Comparison of ENCODE assay signal across 8 mouse cellular contexts in the genomic region with DNA sequence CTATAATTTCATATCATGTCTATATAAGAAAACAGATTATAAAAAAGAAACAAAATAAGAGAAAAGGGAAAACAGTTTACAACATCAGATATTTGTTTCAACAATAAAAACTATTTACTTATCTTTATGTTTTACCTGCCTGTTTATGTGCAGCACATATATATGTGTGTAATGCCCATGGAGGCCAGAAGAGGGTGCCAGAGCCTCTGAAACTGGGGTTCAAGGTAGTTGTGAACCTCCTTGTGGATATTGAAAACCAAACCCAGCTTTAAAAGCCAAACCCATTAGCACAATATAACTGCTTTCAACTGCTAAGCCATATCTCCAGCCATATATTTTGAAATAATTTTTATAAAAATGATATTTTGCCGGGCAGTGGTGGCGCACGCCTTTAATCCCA. TPM values are rescaled to one million over a fixed set of nuclear protein-coding genes. Genes with fewer than 3 reads are reported as not detected.
DNase-seq lines count a peak whose midpoint lies in the region; ATAC-seq and TF ChIP-seq lines count a peak whose summit lies in the region.

No protein-coding gene starts in this region.

- H3K4me2 ChIP-seq in midbrain, embryonic 11.5 days, result no peak overlapping the region
- H3K4me2 ChIP-seq in midbrain, embryonic 13.5 days (replicated peaks), result no peak overlapping the region
- no peak overlapping the region for H3K4me2 ChIP-seq in heart, postnatal 0 days (ENCODE audit: low read depth, low read length)
- no peak overlapping the region for H3K4me2 ChIP-seq in liver, postnatal 0 days (ENCODE audit: low read depth, low read length)

- H3K27ac ChIP-seq in midbrain, embryonic 11.5 days (ENCODE audit: low read depth, low read length), result no peak overlapping the region
- H3K27ac ChIP-seq in midbrain, embryonic 13.5 days, result no peak overlapping the region
- no peak overlapping the region for H3K27ac ChIP-seq in bone marrow, adult 2 months (ENCODE audit: control insufficient read depth, insufficient read depth, low read depth, low read length, poor library complexity)
- no peak overlapping the region for H3K27ac ChIP-seq in heart, postnatal 0 days (ENCODE audit: low read depth)
- H3K27ac ChIP-seq in liver, postnatal 0 days (ENCODE audit: low read depth), result no peak overlapping the region

- H3K27me3 ChIP-seq in midbrain, embryonic 11.5 days (ENCODE audit: control insufficient read depth, insufficient read depth, low read length), result no peaks in the 10 kb centered on the region
- no peaks in the 10 kb centered on the region for H3K27me3 ChIP-seq in midbrain, embryonic 13.5 days
- H3K27me3 ChIP-seq in heart, postnatal 0 days (ENCODE audit: control insufficient read depth, insufficient read depth, low read length), result no peaks in the 10 kb centered on the region
- H3K27me3 ChIP-seq in liver, postnatal 0 days (ENCODE audit: insufficient read depth, low read length), result no peaks in the 10 kb centered on the region

- H3K9me3 ChIP-seq in midbrain, embryonic 11.5 days (ENCODE audit: control insufficient read depth, low read length), result no peaks in the 10 kb centered on the region
- H3K9me3 ChIP-seq in midbrain, embryonic 13.5 days, result no peaks in the 10 kb centered on the region
- no peaks in the 10 kb centered on the region for H3K9me3 ChIP-seq in heart, postnatal 0 days (replicated peaks; ENCODE audit: control insufficient read depth, low read length)
- no peaks in the 10 kb centered on the region for H3K9me3 ChIP-seq in liver, postnatal 0 days (ENCODE audit: low read length)

- peak; percentile 49; the same call in 1 of the 2 replicates for TF ChIP-seq CTCF in bone marrow, adult 2 months (IDR thresholded peaks at IDR 0.05; ENCODE audit: control insufficient read depth, insufficient read depth, low read length)
- TF ChIP-seq CTCF in heart, postnatal 0 days (IDR thresholded peaks at IDR 0.05; ENCODE audit: low read depth), result peak; percentile 58
- TF ChIP-seq CTCF in liver, postnatal 0 days (IDR thresholded peaks at IDR 0.05; ENCODE audit: low read depth), result peak; percentile 85

- WGBS in midbrain, embryonic 11.5 days, result 73% methylated on average over 3 of the region's 3 CpGs
- WGBS in midbrain, embryonic 13.5 days, result 71% methylated on average over 3 of the region's 3 CpGs
- 78% methylated on average over 3 of the region's 3 CpGs for WGBS in bone marrow, adult 2 months
- 77% methylated on average over 3 of the region's 3 CpGs for WGBS in heart, postnatal 0 days
- 68% methylated on average over 3 of the region's 3 CpGs for WGBS in liver, postnatal 0 days (ENCODE audit: insufficient replicate concordance)

- H3K4me3 ChIP-seq in midbrain, embryonic 11.5 days (ENCODE audit: low read depth, low read length), result no peak overlapping the region
- no peak overlapping the region for H3K4me3 ChIP-seq in midbrain, embryonic 13.5 days (replicated peaks)
- no peak overlapping the region for H3K4me3 ChIP-seq in bone marrow, adult 2 months (replicated peaks; ENCODE audit: control insufficient read depth, low read depth, low read length)
- H3K4me3 ChIP-seq in heart, postnatal 0 days (ENCODE audit: low read depth, low read length), result no peak overlapping the region
- H3K4me3 ChIP-seq in liver, postnatal 0 days (ENCODE audit: low read depth, low read length), result no peak overlapping the region

- TF ChIP-seq POLR2A in bone marrow, adult 2 months (IDR thresholded peaks at IDR 0.05; ENCODE audit: borderline replicate concordance, control insufficient read depth, low read depth, low read length), result no peak

- ATAC-seq in cerebellum, adult (ENCODE audit: insufficient number of reproducible peaks, low FRiP score, low TSS enrichment), result no peak
- no peak for ATAC-seq in midbrain, embryonic 11.5 days (ENCODE audit: low FRiP score)
- ATAC-seq in midbrain, embryonic 13.5 days, result no peak
- ATAC-seq in heart, postnatal 0 days (ENCODE audit: insufficient read depth, low read depth), result no peak
- no peak for ATAC-seq in liver, postnatal 0 days

- no peaks in the 10 kb centered on the region for H3K4me1 ChIP-seq in midbrain, embryonic 11.5 days (ENCODE audit: control insufficient read depth, insufficient read depth, low read length)
- H3K4me1 ChIP-seq in midbrain, embryonic 13.5 days (replicated peaks), result no peaks in the 10 kb centered on the region; the same call in 1 of the 2 replicates
- no peaks in the 10 kb centered on the region; the same call in 1 of the 2 replicates for H3K4me1 ChIP-seq in bone marrow, adult 2 months (ENCODE audit: control insufficient read depth, insufficient read depth, low read length)
- peaks cover 7% of the 10 kb centered on the region; the same call in 1 of the 2 replicates for H3K4me1 ChIP-seq in heart, postnatal 0 days (ENCODE audit: control insufficient read depth, insufficient read depth)
- peaks cover 5% of the 10 kb centered on the region; the same call in 1 of the 2 replicates for H3K4me1 ChIP-seq in liver, postnatal 0 days (ENCODE audit: insufficient read depth)

- H3K9ac ChIP-seq in midbrain, embryonic 11.5 days (ENCODE audit: low read length), result no peak overlapping the region
- H3K9ac ChIP-seq in midbrain, embryonic 13.5 days (replicated peaks), result no peak overlapping the region
- no peak overlapping the region for H3K9ac ChIP-seq in heart, postnatal 0 days (replicated peaks; ENCODE audit: low read depth, low read length)
- H3K9ac ChIP-seq in liver, postnatal 0 days (replicated peaks), result no peak overlapping the region

- DNase-seq in cerebellum, postnatal 10 days, result peak; percentile 75 to 77
- DNase-seq in midbrain, embryonic 11.5 days (ENCODE audit: low spot score, missing footprints), result peak; percentile 92
- DNase-seq in heart, postnatal 0 days (ENCODE audit: low spot score), result peak; percentile 11
- peak; percentile 76 for DNase-seq in liver, postnatal 0 days
- peak; percentile 52 to 67 for DNase-seq in spleen, postnatal 36 days (ENCODE audit: low spot score in 2 of 2)

- no peaks in the 10 kb centered on the region for H3K36me3 ChIP-seq in midbrain, embryonic 11.5 days (ENCODE audit: control insufficient read depth, insufficient read depth, low read length)
- H3K36me3 ChIP-seq in midbrain, embryonic 13.5 days, result no peaks in the 10 kb centered on the region
- no peaks in the 10 kb centered on the region for H3K36me3 ChIP-seq in heart, postnatal 0 days (replicated peaks; ENCODE audit: control insufficient read depth, insufficient read depth, low read length)
- no peaks in the 10 kb centered on the region for H3K36me3 ChIP-seq in liver, postnatal 0 days (replicated peaks; ENCODE audit: insufficient read depth, low read length)

- no peak for TF ChIP-seq EP300 in heart, postnatal 0 days (IDR thresholded peaks at IDR 0.05; ENCODE audit: low read depth)
- TF ChIP-seq EP300 in liver, postnatal 0 days (IDR thresholded peaks at IDR 0.05; ENCODE audit: low read depth), result no peak

RNA-seq across cellular contexts. Expression of a gene that starts 27.5 kb away (rescaled TPM):
- 3.2 and 4.2 TPM in 2 replicates for polyA plus RNA-seq in midbrain, embryonic 11.5 days (2014; fragmentation: Nextera tagmentation; extraction: Ambion mirVana)
- polyA plus RNA-seq in midbrain, embryonic 13.5 days (2015; fragmentation: Nextera tagmentation; extraction: Ambion mirVana), result 5.5 and 5.6 TPM in 2 replicates
- polyA plus RNA-seq in bone marrow, adult 2 months (2011; ENCODE audit: insufficient read depth, insufficient read length, low replicate concordance, missing spikeins), result 1.0 TPM in 1 of 2 replicates, not detected in the other
- 3.8 and 5.3 TPM in 2 replicates for total RNA-seq in heart, postnatal 0 days (2014; rRNA removed; ENCODE audit: low replicate concordance)
- 2.5 and 2.6 TPM in 2 replicates for polyA plus RNA-seq in heart, postnatal 0 days (2015; fragmentation: Nextera tagmentation; extraction: Ambion mirVana)
- polyA plus RNA-seq in liver, postnatal 0 days (2015; fragmentation: Nextera tagmentation; extraction: Ambion mirVana), result 1.0 and 2.3 TPM in 2 replicates

RNA-seq across cellular contexts. Expression of a gene that starts 33.9 kb away (rescaled TPM):
- polyA plus RNA-seq in midbrain, embryonic 11.5 days (2014; fragmentation: Nextera tagmentation; extraction: Ambion mirVana), result 37.1 and 38.7 TPM in 2 replicates
- polyA plus RNA-seq in midbrain, embryonic 13.5 days (2015; fragmentation: Nextera tagmentation; extraction: Ambion mirVana), result 22.9 and 24.9 TPM in 2 replicates
- polyA plus RNA-seq in bone marrow, adult 2 months (2011; ENCODE audit: insufficient read depth, insufficient read length, low replicate concordance, missing spikeins), result 3.3 and 6.0 TPM in 2 replicates
- 11.3 and 17.4 TPM in 2 replicates for total RNA-seq in heart, postnatal 0 days (2014; rRNA removed; ENCODE audit: low replicate concordance)
- 9.3 and 12.1 TPM in 2 replicates for polyA plus RNA-seq in heart, postnatal 0 days (2015; fragmentation: Nextera tagmentation; extraction: Ambion mirVana)
- polyA plus RNA-seq in liver, postnatal 0 days (2015; fragmentation: Nextera tagmentation; extraction: Ambion mirVana), result 3.7 and 4.2 TPM in 2 replicates

Comparison
In these comparisons a context has a peak if more than half of its experiments do, and no peak if none do; other contexts are left out.
1. DNase-seq: peak in every context shown above with its lines; median percentile 92 in midbrain, embryonic 11.5 days; 76 in cerebellum, postnatal 10 days; 76 in liver, postnatal 0 days; 60 in spleen, postnatal 36 days; 11 in heart, postnatal 0 days.